Mouse (Mus musculus) megakaryocyte, adult 5-6 weeks (primary cell): ENCODE data around the gene Nop53. TPM values are rescaled to one million over a fixed set of nuclear protein-coding genes. Genes with fewer than 3 reads are reported as not detected.

Source experiments
- ATAC-seq: 2 replicates; pipeline ENCODE4 v1.8.0; 2016; ENCODE audit warnings: mild to moderate bottlenecking, inconsistent platforms; ENCODE audit not compliant: poor library complexity, severe bottlenecking
- total RNA-seq, 2 experiments: library from RNA; stranded (forward) in 1 of 2; stranded (reverse) in 1 of 2; fragments of 153-499, 151-499 nt in 1 of 2; fragments of 221-1000, 200-1000 nt in 1 of 2; gene quantifications; 2 replicates each; pipeline versions ENCODE4 v1.2.3 to v1.2.4; 2015 to 2017

Gene Nop53
- 80.2 and 90.4 TPM in 2 replicates for total RNA-seq (2015)
- total RNA-seq (2017), result 293 and 315 TPM in 2 replicates

DNA sequence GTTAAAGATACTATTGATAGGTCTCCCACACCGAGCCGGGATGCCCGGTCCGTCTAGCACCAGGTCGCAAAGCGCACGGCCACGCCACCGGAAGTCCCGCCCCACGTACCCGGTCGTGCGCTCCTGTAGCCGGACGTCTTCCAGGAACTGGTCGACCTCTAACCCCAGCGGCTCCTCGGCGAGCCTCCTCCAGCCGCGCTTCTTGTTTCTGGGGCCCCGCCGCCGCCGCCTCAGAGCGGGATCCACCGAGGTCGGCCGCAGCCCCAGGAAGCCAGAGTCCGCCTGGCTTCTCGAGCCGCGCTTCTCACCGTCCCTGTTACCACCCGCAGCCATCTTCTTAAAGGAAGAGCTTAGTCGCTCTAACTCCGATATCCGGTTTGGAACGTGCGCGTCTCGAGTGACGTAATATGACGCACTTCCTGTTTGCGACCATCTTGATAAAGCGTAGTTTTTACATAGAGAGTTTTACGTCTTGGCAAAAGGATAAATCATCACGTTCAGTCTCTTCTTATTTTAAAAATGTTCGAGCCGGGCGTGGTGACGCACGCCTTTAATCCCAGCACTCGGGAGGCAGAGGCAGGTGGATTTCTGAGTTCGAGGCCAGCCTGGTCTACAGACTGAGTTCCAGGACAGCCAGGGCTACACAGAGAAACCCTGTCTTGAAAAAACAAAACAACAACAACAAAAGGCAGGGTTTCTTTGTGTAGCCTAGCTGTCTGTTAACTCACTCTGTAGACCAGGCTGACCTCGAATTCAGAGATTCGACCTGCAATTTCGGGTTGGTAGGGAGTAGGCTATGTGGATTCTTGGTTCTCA is at the start of gene Nop53:
Gene Nop53, minus strand, starts transcription at position 354 of the 816 bp plus-strand sequence.
- ATAC-seq, result peak; percentile 83

- ATAC-seq, result no peak
These were observed 47.9 kb upstream of the Nop53 start for GRCm38 (mm10) chr7:15993789-15994188.

DNA sequence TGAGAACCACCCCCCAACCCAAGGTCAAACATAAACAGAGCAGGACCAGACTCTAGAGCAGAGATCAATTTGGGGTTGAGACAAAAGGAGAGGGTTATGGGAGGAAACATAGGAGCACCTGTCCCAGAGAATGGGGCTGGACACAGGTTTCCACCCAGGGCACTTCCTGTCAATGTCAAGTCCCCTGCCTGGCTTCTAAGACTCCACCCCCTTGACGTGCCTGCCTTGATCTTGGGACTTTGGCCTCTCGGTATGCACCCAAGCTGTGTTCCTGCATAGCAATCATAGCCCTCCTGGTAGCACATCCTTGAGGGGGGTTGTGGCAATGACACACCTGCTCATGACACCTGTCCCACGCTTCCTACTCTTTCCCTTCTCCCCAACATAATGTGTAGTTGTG is 47.3 kb upstream of the Nop53 start:
- ATAC-seq, result no peak

- ATAC-seq, result no peak
These were observed 45.9 kb upstream of the Nop53 start for GRCm38 (mm10) chr7:15991764-15992163.

GRCm38 (mm10) chr7:15987661-15988356 is 41.9 kb upstream of the Nop53 start:
- no peak for ATAC-seq

- peak; percentile 80 for ATAC-seq
These were observed 37.0 kb upstream of the Nop53 start for GRCm38 (mm10) chr7:15982729-15983407.

- ATAC-seq, result no peak
These were observed 35.7 kb upstream of the Nop53 start for GRCm38 (mm10) chr7:15981538-15981937.

- ATAC-seq, result no peak
These were observed 34.4 kb upstream of the Nop53 start for GRCm38 (mm10) chr7:15980246-15980645.

DNA sequence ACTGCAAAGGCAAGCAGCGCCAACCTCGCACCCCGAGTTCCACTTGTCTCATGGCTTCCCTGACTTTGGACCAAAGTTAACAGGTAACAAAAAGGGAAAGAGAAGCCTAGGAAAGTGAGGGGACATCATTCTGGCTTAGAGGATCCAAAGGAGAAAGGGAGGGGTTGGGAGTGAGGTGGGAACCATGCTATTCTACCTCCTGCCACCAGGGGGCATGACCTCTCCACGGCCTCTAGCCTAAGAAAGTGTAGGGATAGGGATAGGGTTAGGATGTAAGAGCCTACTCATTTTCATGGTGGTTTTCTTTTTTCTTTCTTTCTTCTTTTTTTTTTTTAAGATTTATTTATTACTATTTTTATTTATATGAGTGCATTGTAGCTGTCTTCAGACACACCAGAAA is 30.0 kb upstream of the Nop53 start:
- ATAC-seq, result peak; percentile 61

DNA sequence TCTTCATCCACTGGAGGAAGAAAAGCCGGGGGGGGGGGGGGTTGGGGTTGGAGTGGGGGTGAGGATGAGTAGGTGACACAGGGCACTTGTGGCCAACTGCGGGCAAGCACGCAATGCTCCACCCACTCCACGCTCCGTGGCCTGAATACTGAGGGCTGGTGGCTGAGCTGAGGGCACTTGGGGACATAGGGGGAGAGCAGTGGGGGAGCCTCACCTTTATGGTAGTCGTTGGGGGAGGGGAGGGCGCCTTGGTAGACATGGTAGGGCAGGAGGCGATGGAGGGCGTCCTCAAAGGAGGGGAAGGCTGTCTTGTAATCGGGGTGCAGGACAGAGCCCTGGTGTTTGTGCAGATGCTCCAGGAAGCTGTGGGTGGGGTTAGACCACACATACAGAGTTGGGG is 29.6 kb upstream of the Nop53 start:
- no peak for ATAC-seq

DNA sequence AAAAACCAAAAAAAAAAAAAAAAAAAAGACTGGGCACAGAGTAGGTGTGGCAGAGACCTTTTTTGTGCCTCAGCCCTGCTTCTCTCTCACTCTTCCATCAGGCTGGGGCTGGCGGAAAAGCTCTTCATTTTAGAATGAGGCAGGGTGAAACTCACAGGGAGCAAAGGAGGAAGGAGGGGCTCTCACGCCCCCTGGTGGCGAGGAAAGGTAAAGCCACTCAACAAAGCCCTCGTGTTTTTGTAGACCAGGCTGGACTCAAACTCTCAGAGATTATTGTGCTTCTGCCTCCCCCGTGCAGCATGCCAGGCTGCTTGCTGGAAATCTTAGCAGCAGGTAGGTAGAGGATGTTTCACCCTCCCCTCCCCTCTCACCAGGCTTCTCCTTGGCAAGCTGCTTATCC is 28.8 kb upstream of the Nop53 start:
- peak; percentile 68 for ATAC-seq

GRCm38 (mm10) chr7:15972247-15972646 is 26.4 kb upstream of the Nop53 start:
- no peak for ATAC-seq

GRCm38 (mm10) chr7:15969674-15970073 is 23.8 kb upstream of the Nop53 start:
- no peak for ATAC-seq

GRCm38 (mm10) chr7:15968322-15968721 is 22.4 kb upstream of the Nop53 start:
- no peak for ATAC-seq

GRCm38 (mm10) chr7:15967312-15967711 is 21.4 kb upstream of the Nop53 start, which contains the start of gene Ehd2:
Ehd2 (minus strand) TSS chr7:15967567.
- peak; percentile 91 for ATAC-seq

DNA sequence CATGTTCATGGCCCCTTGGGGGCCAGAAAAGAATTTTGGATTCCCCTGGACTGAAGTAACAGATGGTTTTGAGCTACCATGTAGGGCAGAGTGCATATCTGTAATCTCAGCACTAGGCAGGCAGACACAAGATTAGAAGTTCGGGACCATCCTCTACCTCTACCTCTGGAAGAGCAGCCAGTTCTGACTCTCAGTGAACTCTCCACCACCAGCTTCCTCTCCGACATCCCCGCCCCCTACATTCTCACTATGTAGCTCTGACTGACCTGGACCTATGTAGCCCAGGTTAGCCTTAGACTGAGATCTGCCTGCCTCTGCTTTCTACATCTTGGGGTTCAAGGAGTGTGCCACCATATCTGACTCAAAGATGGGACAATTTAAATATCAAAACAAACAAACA is 20.6 kb upstream of the Nop53 start:
- no peak for ATAC-seq

DNA sequence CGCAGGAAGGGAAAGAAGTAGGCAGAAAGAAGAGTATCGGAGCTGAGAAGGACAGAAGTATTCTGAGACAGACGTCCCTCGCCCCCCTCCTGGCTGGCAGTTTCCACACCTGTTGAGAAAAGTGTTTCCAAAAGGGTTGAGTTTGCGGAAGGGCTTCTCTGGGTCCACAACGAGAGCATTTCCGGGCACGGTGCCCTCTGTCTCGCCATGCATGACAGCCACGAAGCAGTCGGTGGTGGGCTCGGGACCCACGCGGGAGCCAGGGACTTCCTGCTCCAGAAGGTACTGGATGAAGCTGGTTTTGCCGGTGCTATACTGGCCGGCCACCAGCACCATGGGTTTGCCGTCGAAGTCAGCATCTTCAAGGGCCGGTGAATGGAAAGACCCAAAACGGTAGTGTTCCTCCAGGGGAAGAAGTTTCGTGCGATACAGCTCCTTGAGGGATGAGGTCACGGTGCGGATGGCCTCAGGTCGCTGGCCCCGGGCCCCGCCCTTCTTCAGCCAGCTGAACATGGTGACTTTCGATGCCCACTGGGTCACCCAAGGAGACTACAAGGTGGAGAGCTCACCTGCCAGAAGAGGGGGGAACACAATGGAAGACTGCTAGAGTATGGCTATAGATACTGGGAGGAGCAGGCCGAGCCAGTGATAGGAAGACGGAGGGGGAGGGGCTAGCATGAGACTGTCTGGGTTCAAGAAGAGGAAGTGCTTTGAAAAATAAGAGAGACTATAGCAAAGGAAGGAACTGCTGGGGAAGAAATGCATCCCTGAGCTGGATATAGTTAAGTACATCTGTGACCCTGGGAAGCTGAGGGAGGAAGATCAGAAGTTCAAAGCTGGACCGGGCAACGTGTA is 18.2 kb upstream of the Nop53 start:
- no peak for ATAC-seq

DNA sequence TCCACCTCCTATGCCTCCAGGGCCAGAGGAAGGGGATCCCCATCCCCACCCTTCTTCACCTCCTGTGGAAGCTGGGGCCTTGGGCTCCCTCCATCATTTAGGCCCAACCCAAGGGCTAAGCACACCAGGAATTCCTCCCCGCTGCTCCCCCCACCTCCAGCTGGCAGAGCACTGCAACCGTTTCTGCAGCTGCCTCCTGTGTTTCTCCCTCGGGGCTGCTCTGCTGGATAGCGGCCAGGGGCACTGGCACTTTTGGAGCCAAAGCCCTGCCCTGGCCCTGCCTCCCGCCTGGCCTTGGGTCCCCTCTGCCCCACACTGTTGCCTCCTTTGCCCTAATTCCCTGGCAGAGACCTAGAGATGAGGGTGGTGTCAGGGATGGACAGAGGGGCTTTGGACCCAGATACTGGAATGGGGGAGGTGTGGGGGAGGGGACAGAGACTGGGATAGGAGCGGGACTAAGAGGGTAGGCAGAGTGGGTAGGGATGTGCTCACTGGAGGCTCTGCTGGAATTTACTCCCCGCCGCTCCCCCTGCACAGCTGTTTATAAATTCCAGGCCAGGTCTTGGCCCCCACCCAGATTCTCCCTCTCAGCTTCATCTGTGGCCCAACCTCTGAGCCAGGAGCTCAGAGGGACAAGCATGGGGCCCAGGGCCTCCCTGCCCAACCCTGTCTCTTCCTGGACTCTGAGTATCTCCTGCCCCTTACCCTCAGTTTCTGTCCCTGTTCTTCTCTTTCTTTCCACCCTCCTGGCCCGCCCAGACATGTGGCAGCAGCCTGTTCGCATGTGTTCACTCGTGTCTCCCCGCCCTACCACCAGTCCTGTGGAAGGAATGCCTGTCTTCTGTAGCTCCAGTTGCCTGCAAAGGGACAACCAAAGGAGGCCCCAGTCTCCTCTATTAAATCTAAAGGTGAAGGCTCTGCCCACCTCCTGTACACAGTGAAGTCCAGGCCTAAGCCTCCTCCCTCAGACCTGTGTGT is 16.7 kb upstream of the Nop53 start:
- no peak for ATAC-seq

DNA sequence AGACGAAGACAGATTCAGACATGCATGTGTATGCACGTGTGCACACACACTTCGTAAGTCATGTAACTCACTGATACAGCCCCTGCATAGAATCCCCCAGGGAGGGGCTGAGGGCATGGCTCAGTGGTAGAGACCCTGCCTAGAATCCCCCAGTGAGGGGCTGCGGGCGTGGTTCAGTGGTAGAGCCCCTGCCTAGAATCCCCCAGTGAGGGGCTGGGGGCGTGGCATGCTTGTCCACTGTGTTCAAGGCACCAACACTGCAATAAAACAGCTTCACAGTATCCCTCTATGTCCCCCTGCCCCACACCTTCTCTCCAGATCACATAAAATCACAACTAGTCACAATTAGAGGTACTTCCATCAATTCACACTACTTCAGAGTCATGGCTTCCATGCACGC is 15.9 kb upstream of the Nop53 start:
- no peak for ATAC-seq
